Mouse (Mus musculus): ENCODE measurements at regions not wholly inside any gene's neighbourhood (a gene's known extent, or its start where the extent isn't known, plus 50 kb on each side); places are given as distances from the start of the nearest gene placed in this dataset.

DNA sequence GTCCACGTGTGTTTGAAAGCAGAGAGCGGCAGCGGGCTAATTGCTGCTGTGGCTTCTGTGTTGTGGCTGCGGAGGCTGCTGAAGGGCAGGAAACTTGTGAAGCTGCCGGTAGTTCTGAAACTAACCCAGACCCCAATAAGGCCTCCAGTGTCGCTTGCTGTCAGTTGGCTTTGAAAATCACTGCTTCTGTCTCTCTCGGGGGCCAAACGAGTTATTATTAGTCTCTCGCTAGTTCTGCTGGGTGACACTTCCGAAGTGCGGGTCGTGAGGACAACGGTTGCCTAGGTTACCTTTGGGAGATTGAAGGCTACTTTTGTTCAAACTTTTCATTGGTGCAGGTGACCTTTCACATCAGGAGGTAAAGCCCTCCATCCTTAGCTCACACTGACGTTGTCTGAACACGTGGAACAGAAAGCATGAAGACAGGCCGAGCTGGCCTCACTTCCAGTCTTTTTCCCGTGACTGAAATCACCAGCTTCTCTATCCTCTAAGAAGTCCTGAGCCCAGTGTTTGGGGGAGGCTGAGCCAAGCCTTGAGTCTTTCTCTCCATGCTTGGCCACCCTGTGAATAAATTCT, 197.8 kb downstream of the Matn1 start:
- Histone ChIP-seq H3K4me3 (ENCODE audit: insufficient read depth, low read length) (no peak overlapping the region), H3K27ac (ENCODE audit: insufficient read depth, low read length) (no peak overlapping the region), H3K4me1 (ENCODE audit: control insufficient read depth, insufficient read depth, low read length) (no peaks in the 10 kb centered on the region)
- TF ChIP-seq CTCF (IDR thresholded peaks at IDR 0.05; ENCODE audit: borderline replicate concordance, insufficient read depth, low read length) (no peak), POLR2A (IDR thresholded peaks at IDR 0.05; ENCODE audit: low read depth, low read length) (no peak)

DNA sequence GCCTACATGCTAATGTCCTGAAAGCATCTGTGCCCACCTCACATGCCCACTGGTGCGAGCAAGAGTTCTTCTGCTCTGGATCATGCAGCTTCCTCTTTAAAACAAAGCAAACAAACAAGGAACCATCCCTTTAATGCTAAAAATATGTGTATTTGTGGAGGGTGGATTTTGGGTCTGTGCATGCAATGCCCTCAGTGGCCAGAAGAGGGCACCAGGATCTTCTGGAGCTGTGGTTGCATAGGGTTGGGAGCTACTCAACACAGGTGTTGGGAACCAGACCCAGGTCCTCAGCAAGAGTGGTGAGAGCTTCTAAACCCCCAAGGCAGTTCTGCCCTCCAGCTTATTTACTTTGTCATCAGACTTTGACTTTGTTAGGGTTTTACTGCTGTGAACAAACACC, 201.3 kb downstream of the Matn1 start:
- no peak for TF ChIP-seq CTCF (IDR thresholded peaks at IDR 0.05; ENCODE audit: borderline replicate concordance, insufficient read depth, low read length)
- TF ChIP-seq POLR2A (IDR thresholded peaks at IDR 0.05; ENCODE audit: low read depth, low read length), result no peak
- Histone ChIP-seq H3K4me1 (ENCODE audit: control insufficient read depth, insufficient read depth, low read length) (no peaks in the 10 kb centered on the region), H3K27ac (ENCODE audit: insufficient read depth, low read length) (no peak overlapping the region), H3K4me3 (ENCODE audit: insufficient read depth, low read length) (no peak overlapping the region)

DNA sequence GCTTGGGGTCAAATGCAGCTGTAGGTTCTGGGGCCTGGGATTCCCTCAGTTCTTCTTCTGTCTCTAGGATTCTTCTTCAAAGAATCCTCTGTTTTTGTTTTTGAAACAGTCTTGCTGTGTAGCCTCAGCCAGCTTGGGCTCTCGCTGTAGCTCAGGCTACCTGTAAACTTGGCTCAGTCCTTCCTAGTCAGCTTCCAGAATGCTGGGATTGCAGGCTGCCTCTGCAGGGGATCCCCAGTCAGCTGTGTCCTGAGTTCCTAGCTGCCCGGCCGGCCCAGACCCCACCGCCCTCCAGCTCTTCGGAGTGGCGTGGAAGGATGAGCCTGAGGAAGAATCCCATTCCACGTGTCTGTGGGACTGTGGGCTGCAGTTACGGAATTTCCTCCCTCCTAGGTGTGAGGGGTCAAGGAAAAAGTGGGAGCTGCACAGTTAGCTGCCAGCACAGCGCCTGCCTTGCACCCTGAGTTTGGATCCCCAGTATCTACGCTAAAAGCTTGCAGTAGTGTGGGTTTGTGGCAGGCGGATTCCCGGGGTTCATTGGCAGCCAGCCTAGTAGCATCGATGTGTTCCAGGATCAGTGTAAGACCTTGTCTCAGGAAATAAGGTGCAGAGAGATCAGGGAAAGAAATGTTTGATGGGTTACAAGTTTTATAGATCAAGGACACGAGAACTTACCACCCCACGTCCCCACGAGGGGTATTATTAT, 204.0 kb downstream of the Matn1 start:
- Histone ChIP-seq H3K27ac (ENCODE audit: insufficient read depth, low read length) (no peak overlapping the region), H3K4me3 (ENCODE audit: insufficient read depth, low read length) (no peak overlapping the region), H3K4me1 (ENCODE audit: control insufficient read depth, insufficient read depth, low read length) (no peaks in the 10 kb centered on the region)
- TF ChIP-seq POLR2A (IDR thresholded peaks at IDR 0.05; ENCODE audit: low read depth, low read length), result no peak
- TF ChIP-seq CTCF (IDR thresholded peaks at IDR 0.05; ENCODE audit: borderline replicate concordance, insufficient read depth, low read length), result no peak

GRCm38 (mm10) chr4:131149466-131149865, 205.3 kb downstream of the Matn1 start:
- H3K4me1 ChIP-seq (ENCODE audit: control insufficient read depth, insufficient read depth, low read length), result no peaks in the 10 kb centered on the region
- no peak for TF ChIP-seq CTCF (IDR thresholded peaks at IDR 0.05; ENCODE audit: borderline replicate concordance, insufficient read depth, low read length)
- no peak for TF ChIP-seq POLR2A (IDR thresholded peaks at IDR 0.05; ENCODE audit: low read depth, low read length)
- H3K4me3 ChIP-seq (ENCODE audit: insufficient read depth, low read length), result no peak overlapping the region
- no peak overlapping the region for H3K27ac ChIP-seq (ENCODE audit: insufficient read depth, low read length)

- Histone ChIP-seq H3K27ac (ENCODE audit: insufficient read depth, low read length) (no peak overlapping the region), H3K4me1 (ENCODE audit: control insufficient read depth, insufficient read depth, low read length) (no peaks in the 10 kb centered on the region), H3K4me3 (ENCODE audit: insufficient read depth, low read length) (no peak overlapping the region)
- TF ChIP-seq CTCF (IDR thresholded peaks at IDR 0.05; ENCODE audit: borderline replicate concordance, insufficient read depth, low read length) (no peak), POLR2A (IDR thresholded peaks at IDR 0.05; ENCODE audit: low read depth, low read length) (no peak)
Measured at GRCm38 (mm10) chr4:131159712-131160111, 215.5 kb downstream of the Matn1 start.

DNA sequence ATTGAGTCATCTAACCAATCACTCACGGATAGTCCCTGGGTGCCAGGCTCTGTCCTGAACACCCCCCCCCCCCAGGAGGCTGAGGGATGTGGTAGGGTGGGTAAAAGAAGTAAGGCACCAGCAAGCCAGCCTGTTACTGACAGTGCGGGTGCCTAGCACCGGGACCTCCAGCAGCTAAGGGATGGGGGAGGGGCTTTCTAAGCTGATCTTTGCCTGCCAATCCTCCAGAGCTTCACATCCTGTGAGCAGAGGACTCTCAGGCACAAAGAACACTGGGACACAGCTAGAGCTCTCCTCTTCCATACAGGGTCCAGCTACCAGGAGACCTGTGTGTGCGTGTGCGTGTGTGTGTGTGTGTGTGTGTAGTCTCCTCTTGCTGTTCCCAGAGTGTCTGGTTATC, 215.9 kb downstream of the Matn1 start:
- Histone ChIP-seq H3K27ac (ENCODE audit: insufficient read depth, low read length) (no peak overlapping the region), H3K4me1 (ENCODE audit: control insufficient read depth, insufficient read depth, low read length) (no peaks in the 10 kb centered on the region), H3K4me3 (ENCODE audit: insufficient read depth, low read length) (no peak overlapping the region)
- TF ChIP-seq CTCF (IDR thresholded peaks at IDR 0.05; ENCODE audit: borderline replicate concordance, insufficient read depth, low read length), result no peak
- TF ChIP-seq POLR2A (IDR thresholded peaks at IDR 0.05; ENCODE audit: low read depth, low read length), result no peak

GRCm38 (mm10) chr4:131161501-131161900, 217.3 kb downstream of the Matn1 start:
- Histone ChIP-seq H3K4me1 (ENCODE audit: control insufficient read depth, insufficient read depth, low read length) (no peaks in the 10 kb centered on the region), H3K4me3 (ENCODE audit: insufficient read depth, low read length) (no peak overlapping the region), H3K27ac (ENCODE audit: insufficient read depth, low read length) (no peak overlapping the region)
- TF ChIP-seq POLR2A (IDR thresholded peaks at IDR 0.05; ENCODE audit: low read depth, low read length) (no peak), CTCF (IDR thresholded peaks at IDR 0.05; ENCODE audit: borderline replicate concordance, insufficient read depth, low read length) (no peak)

DNA sequence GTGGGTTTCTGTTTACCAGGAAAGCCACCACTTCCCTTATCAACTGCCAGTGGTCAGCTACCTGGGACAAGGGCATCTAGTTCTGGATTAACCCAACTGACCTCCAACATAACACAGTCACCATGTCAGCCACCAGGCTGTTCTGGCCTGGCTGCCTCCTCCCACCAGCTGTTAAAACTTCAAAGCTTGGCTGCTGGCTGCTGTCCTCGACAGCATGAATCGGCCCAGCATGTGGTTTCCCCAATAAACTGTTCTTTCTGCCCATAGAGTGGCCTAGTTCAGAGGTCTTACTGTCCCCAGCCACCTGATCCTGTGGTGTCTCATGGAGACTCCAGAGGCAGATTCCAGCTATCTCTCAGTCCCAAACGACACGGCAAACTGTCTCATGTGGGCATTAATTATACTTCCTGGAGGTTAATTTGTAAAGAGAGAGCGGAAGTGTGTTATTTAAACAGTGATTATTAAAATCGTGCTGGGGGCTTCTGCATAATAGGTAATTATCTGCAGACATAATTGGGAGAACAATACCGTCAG, 219.7 kb downstream of the Matn1 start:
- H3K4me1 ChIP-seq (ENCODE audit: control insufficient read depth, insufficient read depth, low read length), result no peaks in the 10 kb centered on the region
- TF ChIP-seq POLR2A (IDR thresholded peaks at IDR 0.05; ENCODE audit: low read depth, low read length) (no peak), CTCF (IDR thresholded peaks at IDR 0.05; ENCODE audit: borderline replicate concordance, insufficient read depth, low read length) (no peak)
- no peak overlapping the region for H3K27ac ChIP-seq (ENCODE audit: insufficient read depth, low read length)
- H3K4me3 ChIP-seq (ENCODE audit: insufficient read depth, low read length), result no peak overlapping the region

DNA sequence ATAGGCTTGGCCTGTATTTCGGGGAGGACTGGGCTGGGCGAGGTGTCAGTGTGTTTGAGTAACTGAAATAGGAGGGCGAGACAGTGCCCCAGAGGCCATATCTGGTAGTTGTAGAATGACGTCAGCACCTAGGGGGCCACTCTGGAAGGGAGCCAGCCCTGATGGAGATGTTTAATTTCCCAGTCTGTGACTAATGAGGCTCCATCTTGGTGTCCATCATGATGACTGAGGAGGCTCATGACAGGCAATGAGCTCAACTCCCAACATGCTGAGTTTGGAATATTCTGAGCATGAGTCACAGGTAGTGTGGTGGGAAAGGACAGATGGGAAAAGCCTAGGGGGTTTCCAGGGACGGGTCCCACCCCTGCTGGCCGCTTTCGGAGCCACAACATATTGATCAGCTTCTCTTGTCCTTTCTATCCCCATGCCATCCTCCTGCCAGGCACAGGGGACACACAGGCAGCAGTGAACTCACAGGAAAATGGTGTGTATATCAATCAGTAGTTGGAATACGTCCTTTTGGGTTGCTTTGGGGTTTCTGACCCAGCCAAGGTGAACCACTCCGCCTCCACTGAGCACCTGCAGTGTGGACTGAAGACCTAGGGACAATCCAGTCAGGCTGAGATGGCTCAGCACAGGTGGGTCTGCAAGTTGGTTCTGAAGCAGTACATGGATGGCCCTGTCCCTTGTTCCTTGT, 222.5 kb downstream of the Matn1 start:
- H3K4me3 ChIP-seq (ENCODE audit: insufficient read depth, low read length), result no peak overlapping the region

GRCm38 (mm10) chr4:131167921-131168320, 223.7 kb downstream of the Matn1 start:
- Histone ChIP-seq H3K4me1 (ENCODE audit: control insufficient read depth, insufficient read depth, low read length) (no peaks in the 10 kb centered on the region), H3K27ac (ENCODE audit: insufficient read depth, low read length) (no peak overlapping the region), H3K4me3 (ENCODE audit: insufficient read depth, low read length) (no peak overlapping the region)
- no peak for TF ChIP-seq POLR2A (IDR thresholded peaks at IDR 0.05; ENCODE audit: low read depth, low read length)
- TF ChIP-seq CTCF (IDR thresholded peaks at IDR 0.05; ENCODE audit: borderline replicate concordance, insufficient read depth, low read length), result no peak

More for the DNA sequence above, 222.5 kb downstream of the Matn1 start:
- TF ChIP-seq CTCF (IDR thresholded peaks at IDR 0.05; ENCODE audit: borderline replicate concordance, insufficient read depth, low read length) (no peak), POLR2A (IDR thresholded peaks at IDR 0.05; ENCODE audit: low read depth, low read length) (no peak)
- no peaks in the 10 kb centered on the region for H3K4me1 ChIP-seq (ENCODE audit: control insufficient read depth, insufficient read depth, low read length)
- no peak overlapping the region for H3K27ac ChIP-seq (ENCODE audit: insufficient read depth, low read length)

Measured in embryonic fibroblast, embryonic 13.5 days (primary cell).